Mouse (Mus musculus) heart, postnatal 0 days (tissue): Measurements from ENCODE around the gene Arhgef11. TPM values are rescaled to one million over a fixed set of nuclear protein-coding genes. Genes with fewer than 3 reads are reported as not detected.
"Not testable (repeated sequence)": the region's sequence is repeated elsewhere in the genome, so short reads cannot be mapped to it uniquely, and the experiment has no call there.

Experiments
- ATAC-seq: fragments of 200-750 bp; cut with Nextera tagmentation; 2 replicates; pipeline ENCODE4 v1.8.0; 2017; ENCODE audit warnings: low read depth, moderate number of reproducible peaks, moderate library complexity; ENCODE audit not compliant: insufficient read depth
- DNase-seq: peaks from one replicate; pipeline ENCODE4 v3.0.0-alpha.2; 2016; ENCODE audit warnings: low spot score
- H3K27ac ChIP-seq: fragments of 300-500 bp; sonication (generic); 2 replicates; pipeline ENCODE4 v1.5.1; 2014; ENCODE audit warnings: low read depth, mild to moderate bottlenecking
- H3K27me3 ChIP-seq: fragments of 300-500 bp; sonication (generic); 2 replicates; pipeline ENCODE4 v1.6.1; 2014; ENCODE audit warnings: low read length, mixed read lengths; ENCODE audit not compliant: control insufficient read depth, insufficient read depth
- H3K36me3 ChIP-seq: fragments of 300-500 bp; sonication (generic); replicated peaks from 2 replicates; pipeline ENCODE4 v1.6.1; 2014; ENCODE audit warnings: low read length, mixed read lengths; ENCODE audit not compliant: control insufficient read depth, insufficient read depth
- H3K4me1 ChIP-seq: fragments of 300-500 bp; sonication (generic); 2 replicates; pipeline ENCODE4 v1.6.1; 2014; ENCODE audit warnings: antibody characterized with exemption; ENCODE audit not compliant: control insufficient read depth, insufficient read depth
- H3K4me2 ChIP-seq: fragments of 300-500 bp; sonication (generic); 2 replicates; pipeline ENCODE4 v1.6.1; 2014; ENCODE audit warnings: low read depth, mild to moderate bottlenecking, low read length, moderate library complexity
- H3K4me3 ChIP-seq: fragments of 300-500 bp; sonication (generic); 2 replicates; pipeline ENCODE4 v1.5.1; 2014; ENCODE audit warnings: low read depth, low read length
- H3K9ac ChIP-seq: fragments of 300-500 bp; sonication (generic); replicated peaks from 2 replicates; pipeline ENCODE4 v1.6.1; 2014; ENCODE audit warnings: low read depth, low read length, mixed read lengths
- H3K9me3 ChIP-seq: fragments of 300-500 bp; sonication (generic); replicated peaks from 2 replicates; pipeline ENCODE4 v1.6.1; 2016; ENCODE audit warnings: low read length; ENCODE audit not compliant: control insufficient read depth
- CTCF ChIP-seq: IDR thresholded peaks from 2 replicates; pipeline ENCODE4 v1.5.1; 2016; ENCODE audit warnings: antibody characterized with exemption, control low read depth, low read depth
- EP300 ChIP-seq: IDR thresholded peaks from 2 replicates; pipeline ENCODE4 v1.6.1; 2016; ENCODE audit warnings: antibody characterized with exemption, low read depth
- WGBS: fragments of 180-500 bp; shearing (Covaris S2); extraction: QIAGEN DNeasy Blood & Tissue Kit; methylation state at CpG from one replicate; pipeline ENCODE4 v1.1.7; 2014; 5-methylcytosine and 5-hydroxymethylcytosine counted together
- polyA plus RNA-seq: library from polyadenylated mRNA; unstranded; fragments of >200 nt; fragmentation: Nextera tagmentation; extraction: Ambion mirVana; gene quantifications from 2 replicates; pipeline ENCODE4 v1.2.1, GENCODE M21; 2015
- total RNA-seq: library from RNA; depleted of rRNA; stranded (reverse); fragments of >200 nt; gene quantifications from 2 replicates; pipeline ENCODE4 v1.2.3, GENCODE M21; 2014; ENCODE audit warnings: low replicate concordance; rRNA removed

Arhgef11 gene
- 18.6 and 29.9 TPM in 2 replicates for total RNA-seq
- polyA plus RNA-seq: 4.5 and 5.3 TPM in 2 replicates

DNA sequence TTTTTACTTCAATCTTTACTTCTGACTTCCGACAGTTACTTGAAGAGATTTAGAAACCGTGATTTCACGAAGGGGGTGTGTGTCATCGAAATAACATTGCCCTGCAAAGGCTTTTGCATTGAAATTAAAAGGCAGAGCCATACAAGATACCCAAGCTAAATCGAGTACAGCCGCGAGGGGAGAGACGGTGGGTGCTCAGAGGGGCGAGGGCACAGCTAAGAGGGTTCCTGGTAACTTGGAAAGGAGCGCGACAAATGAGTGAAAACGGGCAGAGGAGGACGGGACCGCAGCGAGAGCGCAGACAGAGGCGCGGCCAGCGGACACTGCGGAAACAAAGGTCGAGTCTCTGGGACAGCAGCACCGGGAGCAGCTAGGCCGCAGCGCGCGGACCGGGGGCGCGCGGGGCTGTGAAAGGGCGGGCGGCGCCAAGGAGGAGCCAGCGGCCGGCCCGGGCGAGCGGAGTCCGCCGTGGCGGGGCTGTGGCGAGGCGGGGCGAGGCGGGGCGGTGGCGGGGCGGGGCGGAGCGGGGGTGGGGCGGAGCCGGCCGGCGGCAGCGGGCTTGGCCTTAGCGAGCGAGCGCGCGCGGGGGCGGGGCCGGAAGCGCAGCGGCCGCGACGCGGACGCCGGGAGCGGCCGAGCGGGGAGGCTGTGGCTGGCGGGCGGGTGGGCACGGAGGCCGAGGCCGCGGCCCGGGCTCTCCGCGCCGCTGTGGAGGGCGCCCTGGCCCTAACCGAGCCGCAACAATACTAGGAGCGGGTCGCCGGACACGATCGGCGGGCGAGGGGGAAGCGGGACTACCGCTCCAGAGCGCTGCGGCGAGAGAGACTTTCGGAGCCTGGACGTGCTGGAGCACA lies at the start of gene Arhgef11:
Gene Arhgef11, plus strand, starts transcription at position 603 of the 854 bp plus-strand sequence.
- peak within 1 kb of the TSS; percentile 92 for H3K27ac ChIP-seq
- H3K4me2 ChIP-seq: peak within 1 kb of the TSS; percentile 79
- WGBS: 1% methylated on average over 83 of the region's 101 CpGs
- peak within 1 kb of the TSS; percentile 89 for H3K9ac ChIP-seq
- ATAC-seq (peak; percentile 92), DNase-seq (peak; percentile 81)
- peak within 1 kb of the TSS; percentile 87 for H3K4me3 ChIP-seq
- no peaks in the 10 kb centered on the region for H3K9me3 ChIP-seq
- H3K27me3 ChIP-seq: no peaks in the 10 kb centered on the region
- H3K4me1 ChIP-seq: peaks cover 23% of the 10 kb centered on the region
- TF ChIP-seq EP300 (no peak), CTCF (no peak)
- H3K36me3 ChIP-seq: no peaks in the 10 kb centered on the region

DNA sequence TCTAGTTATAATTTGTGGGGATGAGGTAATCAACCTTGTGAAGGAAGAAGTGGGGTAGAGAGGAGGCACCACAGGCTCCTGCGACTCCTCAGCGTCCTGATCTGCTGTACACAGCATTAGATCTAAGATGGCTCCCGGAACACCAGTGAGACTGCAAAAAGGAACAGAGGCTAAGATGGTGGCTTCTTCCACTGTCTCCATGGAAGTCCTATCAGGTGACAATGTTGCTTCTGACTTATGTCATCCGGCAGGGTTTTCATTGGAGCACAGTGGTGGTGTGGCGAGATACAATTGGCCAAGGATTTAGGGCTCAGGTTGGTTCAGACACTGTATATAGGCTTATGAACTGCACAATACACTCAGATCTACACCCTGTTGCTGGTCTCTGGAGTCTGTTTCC lies 48.7 kb upstream of the Arhgef11 start:
- TF ChIP-seq CTCF (no peak), EP300 (no peak)
- Histone ChIP-seq H3K27me3 (no peaks in the 10 kb centered on the region), H3K9me3 (no peaks in the 10 kb centered on the region), H3K4me2 (no peak overlapping the region), H3K4me1 (no peaks in the 10 kb centered on the region), H3K9ac (no peak overlapping the region), H3K4me3 (no peak overlapping the region), H3K27ac (no peak overlapping the region), H3K36me3 (no peaks in the 10 kb centered on the region)
- ATAC-seq (no peak), DNase-seq (no peak)
- WGBS: 93% methylated on average over 5 of the region's 5 CpGs

DNA sequence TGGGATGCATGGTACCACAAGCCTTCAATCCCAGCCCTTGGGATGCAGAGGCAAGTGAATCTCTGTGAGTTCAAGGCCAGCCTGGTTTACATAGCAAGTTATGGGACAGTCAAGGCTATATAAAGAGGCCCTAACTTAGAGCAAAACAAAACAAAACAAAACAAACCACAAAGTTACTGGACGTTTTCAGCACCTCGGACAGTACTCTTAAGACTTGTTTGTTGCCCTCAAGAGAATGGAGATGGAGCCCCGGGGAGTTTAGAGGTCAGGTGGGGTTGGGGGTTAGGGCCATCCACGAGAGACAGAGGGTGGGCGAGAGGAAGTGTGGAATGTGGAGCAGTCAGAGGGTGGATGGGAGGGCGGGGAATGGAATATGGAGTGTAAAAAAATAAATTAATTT lies 41.6 kb upstream of the Arhgef11 start:
- Histone ChIP-seq H3K27ac (no peak overlapping the region), H3K4me2 (no peak overlapping the region), H3K9ac (no peak overlapping the region), H3K9me3 (no peaks in the 10 kb centered on the region), H3K4me1 (no peaks in the 10 kb centered on the region), H3K27me3 (no peaks in the 10 kb centered on the region), H3K4me3 (no peak overlapping the region), H3K36me3 (no peaks in the 10 kb centered on the region)
- DNase-seq (no peak), ATAC-seq (no peak)
- WGBS: 25% methylated on average over 6 of the region's 6 CpGs
- TF ChIP-seq CTCF (no peak), EP300 (no peak)

DNA sequence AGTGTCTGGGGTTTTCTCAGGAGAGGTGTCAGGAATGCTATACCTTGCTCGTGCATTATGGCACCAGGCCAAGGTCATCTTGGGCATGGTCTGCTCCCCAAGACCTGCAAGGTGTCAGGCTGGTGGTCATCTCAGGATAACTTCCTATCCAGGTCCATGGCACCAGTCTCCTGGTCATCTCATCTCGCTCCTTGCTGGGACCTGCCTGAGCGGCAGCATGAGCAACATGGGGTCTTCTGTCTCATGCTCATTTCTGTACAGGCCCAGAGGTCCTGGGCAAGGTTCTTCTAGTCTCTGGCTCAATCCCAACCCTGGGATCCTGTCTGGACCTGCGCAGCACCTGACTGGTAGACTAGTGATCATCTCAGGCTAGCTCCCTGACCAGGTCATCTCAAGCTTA lies 35.1 kb upstream of the Arhgef11 start:
- Histone ChIP-seq H3K4me2 (no peak overlapping the region), H3K4me1 (no peaks in the 10 kb centered on the region), H3K9me3 (no peaks in the 10 kb centered on the region), H3K36me3 (no peaks in the 10 kb centered on the region), H3K9ac (no peak overlapping the region), H3K27me3 (no peaks in the 10 kb centered on the region), H3K27ac (no peak overlapping the region), H3K4me3 (no peak overlapping the region)
- TF ChIP-seq CTCF: no peak
- no peak for TF ChIP-seq EP300
- no peak for DNase-seq
- ATAC-seq: no peak
- WGBS: 78% methylated on average over 4 of the region's 4 CpGs

DNA sequence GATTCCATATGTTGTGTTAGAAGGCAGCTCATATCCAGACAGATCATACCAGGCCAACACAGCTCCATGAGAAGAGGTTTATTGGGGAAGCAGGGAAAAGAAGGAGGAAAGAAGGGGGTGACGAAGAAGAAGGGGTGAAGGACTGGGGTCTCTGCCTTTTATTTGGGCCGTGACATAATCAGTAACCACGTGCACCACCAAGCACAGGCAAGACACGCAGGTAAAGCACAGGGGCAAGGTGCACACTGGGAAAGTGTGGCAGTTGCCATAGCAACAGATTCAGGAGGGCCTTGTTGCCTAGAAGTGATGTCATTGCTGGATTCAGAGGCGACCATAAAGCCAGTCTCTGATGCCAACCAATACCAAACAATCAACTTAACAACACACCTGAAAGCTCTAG lies 23.6 kb upstream of the Arhgef11 start:
- TF ChIP-seq EP300 (no peak), CTCF (no peak)
- ATAC-seq (no peak), DNase-seq (no peak)
- H3K4me2 ChIP-seq: no peak overlapping the region
- H3K36me3 ChIP-seq: no peaks in the 10 kb centered on the region
- no peak overlapping the region for H3K27ac ChIP-seq
- H3K9ac ChIP-seq: no peak overlapping the region
- no peaks in the 10 kb centered on the region for H3K4me1 ChIP-seq
- no peak overlapping the region for H3K4me3 ChIP-seq
- 62% methylated on average over 5 of the region's 5 CpGs for WGBS
- no peaks in the 10 kb centered on the region for H3K9me3 ChIP-seq
- no peaks in the 10 kb centered on the region for H3K27me3 ChIP-seq

DNA sequence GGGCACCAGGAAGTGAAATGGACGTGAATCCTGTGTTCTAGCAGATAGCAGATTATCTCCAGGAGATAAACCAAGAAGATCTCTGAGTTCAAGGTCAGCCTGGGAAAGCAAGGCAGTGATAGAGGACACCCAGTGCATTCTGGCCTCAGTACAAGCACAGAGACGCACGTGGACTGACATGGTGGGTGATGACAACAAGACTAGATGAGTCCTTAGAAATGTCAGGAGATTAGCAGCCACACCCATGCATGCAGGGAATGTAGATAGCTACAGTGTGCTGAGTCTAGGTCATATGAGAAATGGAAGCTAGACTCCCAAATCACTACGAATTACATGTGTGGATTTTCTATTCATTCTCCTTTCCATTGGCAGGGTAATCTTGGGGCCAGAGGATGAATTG lies 22.0 kb upstream of the Arhgef11 start:
- H3K27ac ChIP-seq, H3K9ac ChIP-seq, DNase-seq, H3K4me1 ChIP-seq, H3K9me3 ChIP-seq, H3K4me2 ChIP-seq, H3K4me3 ChIP-seq, H3K36me3 ChIP-seq, ATAC-seq, H3K27me3 ChIP-seq: not testable (repeated sequence)
- WGBS: 33% methylated on average over 4 of the region's 4 CpGs

DNA sequence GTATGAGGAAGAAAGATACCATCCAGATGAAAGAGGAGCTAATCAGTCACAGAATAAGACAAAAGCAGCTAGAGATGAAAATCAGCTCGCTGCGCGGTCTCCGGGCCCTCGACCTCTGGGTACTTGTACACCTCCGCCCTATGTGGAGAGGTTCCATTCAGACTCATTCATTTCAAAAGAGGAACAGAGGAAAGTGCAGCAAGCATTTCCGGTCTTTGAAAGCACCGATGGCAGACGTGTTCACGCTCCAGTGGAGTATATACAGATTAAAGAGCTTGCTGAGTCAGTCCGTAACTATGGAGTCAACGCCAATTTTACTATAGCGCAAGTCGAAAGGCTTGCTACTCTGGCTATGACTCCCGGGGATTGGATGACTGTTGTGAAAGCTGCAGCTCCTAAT lies 16.3 kb upstream of the Arhgef11 start:
- H3K27me3 ChIP-seq, H3K36me3 ChIP-seq, H3K9ac ChIP-seq, H3K27ac ChIP-seq, H3K4me3 ChIP-seq, DNase-seq, H3K4me2 ChIP-seq, ATAC-seq, H3K9me3 ChIP-seq, H3K4me1 ChIP-seq: not testable (repeated sequence)
- WGBS: 93% methylated on average over 15 of the region's 15 CpGs
